Mouse (Mus musculus): ENCODE measurements around the gene Sos1.

- TF ChIP-seq CTCF (IDR thresholded peaks at IDR 0.05) = no peak
- no peak for TF ChIP-seq EP300 (IDR thresholded peaks at IDR 0.05; ENCODE audit: insufficient read depth, low read depth, low read length)
These were observed 52.3 kb downstream of the Sos1 start for GRCm38 (mm10) chr17:80427966-80428365.
